Mouse (Mus musculus) right cerebral cortex, postnatal 25 days (tissue): Measurements from ENCODE around the gene Cd82.

ENCODE experiments used
- DNase-seq: peaks from one replicate; pipeline ENCODE4 v3.0.0; 2022

Gene Cd82

GRCm38 (mm10) chr2:93413367-93414014 is 49.4 kb downstream of the Cd82 start:
- DNase-seq: no peak

GRCm38 (mm10) chr2:93412101-93412500 is 50.8 kb downstream of the Cd82 start:
- no peak for DNase-seq

- DNase-seq: no peak
Observed at GRCm38 (mm10) chr2:93410899-93411570, 51.9 kb downstream of the Cd82 start.

GRCm38 (mm10) chr2:93405017-93405425 is 57.9 kb downstream of the Cd82 start:
- no peak for DNase-seq

- no peak for DNase-seq
Observed at GRCm38 (mm10) chr2:93404169-93404568, 58.8 kb downstream of the Cd82 start.

GRCm38 (mm10) chr2:93403267-93403666 is 59.7 kb downstream of the Cd82 start:
- no peak for DNase-seq

- DNase-seq: no peak
Observed at GRCm38 (mm10) chr2:93391198-93391597, 71.7 kb downstream of the Cd82 start.

- no peak for DNase-seq
Observed at GRCm38 (mm10) chr2:93390170-93390926, 72.6 kb downstream of the Cd82 start.

GRCm38 (mm10) chr2:93386958-93387357 is 76.0 kb downstream of the Cd82 start:
- no peak for DNase-seq

- DNase-seq: no peak
Observed at GRCm38 (mm10) chr2:93383831-93384230, 79.1 kb downstream of the Cd82 start.

GRCm38 (mm10) chr2:93380680-93381089 is 82.3 kb downstream of the Cd82 start:
- DNase-seq: no peak

GRCm38 (mm10) chr2:93377797-93378196 is 85.1 kb downstream of the Cd82 start:
- DNase-seq: peak; percentile 31

- no peak for DNase-seq
Observed at GRCm38 (mm10) chr2:93377157-93377556, 85.8 kb downstream of the Cd82 start.

GRCm38 (mm10) chr2:93372872-93373271 is 90.1 kb downstream of the Cd82 start:
- DNase-seq: no peak

GRCm38 (mm10) chr2:93372097-93372571 is 90.8 kb downstream of the Cd82 start:
- no peak for DNase-seq
